Mouse (Mus musculus): Measurements from ENCODE around the gene Cxcr5.

GRCm38 (mm10) chr9:44598899-44599495, 37.3 kb upstream of the Cxcr5 start:
- TF ChIP-seq CTCF (IDR thresholded peaks at IDR 0.05; ENCODE audit: borderline replicate concordance, insufficient read depth, low read length) (no peak), POLR2A (IDR thresholded peaks at IDR 0.05; ENCODE audit: low read depth, low read length) (peak; percentile 28; the same call in 1 of the 2 replicates)

Measured in embryonic fibroblast, embryonic 13.5 days (primary cell).